Mouse (Mus musculus) left cerebral cortex, postnatal 10 days (tissue): ENCODE measurements around the gene Dhh. TPM values are rescaled to one million over a fixed set of nuclear protein-coding genes. Genes with fewer than 3 reads are reported as not detected.
"Not testable (repeated sequence)": the region's sequence is repeated elsewhere in the genome, so short reads cannot be mapped to it uniquely, and the experiment has no call there.

Source experiments
- DNase-seq, 2 experiments: peaks; one replicate each; pipeline ENCODE4 v3.0.0; 2021 to 2022; ENCODE audit warnings: low spot score in 2 of 2, mixed read lengths in 1 of 2; ENCODE audit errors: extremely low spot score in 1 of 2
- intact Hi-C: fragments of 180-260 bp; cut with DNase I; formaldehyde crosslinking; loops from one replicate; pipeline ENCODE4 v1.15.1; 2025
- total RNA-seq, 2 experiments: library from RNA; stranded (reverse); gene quantifications; 2 replicates each; pipeline ENCODE4 v1.2.3; 2021

The Dhh gene
- under 1 TPM; 0.16 to 0.47 TPM for total RNA-seq

GRCm38 (mm10) chr15:98897928-98898800 lies at the start of gene Dhh:
TSS of gene Dhh (minus strand) at chr15:98898540.
- intact Hi-C loops = no loop called here
- no peak for DNase-seq

DNA sequence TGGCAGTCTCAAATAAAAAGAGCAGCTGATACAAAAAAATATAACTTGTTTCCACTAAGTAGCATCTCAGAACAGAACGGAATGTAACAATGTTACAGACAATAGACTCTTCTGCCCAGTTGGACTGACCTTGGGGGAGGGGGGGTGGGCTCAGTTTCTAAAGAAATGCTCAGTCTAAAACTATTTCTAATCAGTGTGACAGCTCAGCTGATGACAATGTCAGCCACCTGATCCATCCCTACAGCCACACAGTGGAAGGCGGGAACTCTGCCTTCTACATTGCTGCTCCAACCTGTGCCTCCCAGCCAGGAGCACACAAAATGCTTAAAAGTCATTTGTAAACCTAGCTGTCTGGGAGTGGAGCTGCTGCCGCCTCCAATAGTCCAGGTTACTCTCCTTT lies 49.5 kb upstream of the Dhh start:
- DNase-seq = no peak
- intact Hi-C loops = no loop called here

DNA sequence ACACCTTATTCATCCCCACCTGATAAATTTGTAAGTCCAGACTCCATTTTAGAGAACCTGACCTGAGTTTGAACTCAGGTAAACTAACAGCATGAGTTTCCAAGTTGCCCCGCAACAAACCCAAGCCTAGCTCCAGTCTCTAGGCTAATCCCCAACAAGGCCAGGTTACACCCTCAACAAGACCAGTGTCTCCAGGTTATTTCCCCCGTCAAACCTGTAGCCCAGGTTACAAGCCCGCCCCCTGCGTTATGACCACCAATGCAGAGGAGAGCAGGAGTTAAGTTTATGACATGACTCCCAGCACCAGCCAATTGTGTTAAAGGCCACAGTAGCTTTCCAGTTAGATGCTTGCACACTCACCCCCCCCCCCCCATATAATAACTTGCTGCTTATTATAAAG lies 44.8 kb upstream of the Dhh start:
- no peak for DNase-seq
- intact Hi-C loops = no loop called here

DNA sequence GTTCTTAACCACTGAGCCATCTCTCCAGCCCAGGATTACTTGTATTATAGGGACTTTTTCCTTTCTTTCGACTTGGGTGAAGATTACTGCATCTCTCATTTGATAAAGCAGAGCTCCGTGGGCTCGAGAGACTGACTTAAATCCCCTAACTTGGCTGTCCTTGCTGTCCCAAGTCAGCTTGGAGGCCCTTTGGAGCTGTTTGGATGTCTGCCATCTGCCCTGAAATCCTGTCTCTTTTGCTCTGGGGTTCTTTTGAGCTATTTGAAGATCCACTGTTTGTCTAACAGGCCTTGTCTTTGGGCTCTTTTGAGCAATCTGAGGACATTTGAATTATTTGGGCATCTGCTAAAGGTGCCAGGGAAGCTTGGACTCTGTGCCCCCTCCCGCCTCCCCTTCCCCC lies 43.7 kb upstream of the Dhh start:
- intact Hi-C loops = no loop called here
- no peak for DNase-seq

DNA sequence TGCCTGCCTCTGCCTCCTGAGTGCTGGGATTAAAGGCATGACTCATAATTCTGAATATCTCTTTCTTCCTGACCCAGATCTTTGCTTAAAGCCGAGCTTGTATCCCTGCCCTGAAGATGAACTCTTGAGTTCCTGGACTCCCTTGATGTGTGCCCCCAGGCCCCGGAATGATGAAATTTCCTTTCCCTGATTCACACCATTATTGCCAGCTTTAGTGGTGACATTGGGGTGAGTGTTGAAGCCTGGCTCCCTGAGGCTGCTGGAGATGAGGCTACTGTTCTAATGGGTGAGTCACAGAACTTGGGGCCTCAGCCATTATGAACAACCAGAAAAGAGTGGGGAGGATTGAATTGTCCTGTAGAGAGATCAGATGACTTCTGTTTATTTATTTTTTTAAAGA lies 43.2 kb upstream of the Dhh start:
- DNase-seq = no peak
- intact Hi-C loops = no loop called here

- DNase-seq = no peak
- intact Hi-C loops = no loop called here
Observed at GRCm38 (mm10) chr15:98940816-98941215, 42.5 kb upstream of the Dhh start.

DNA sequence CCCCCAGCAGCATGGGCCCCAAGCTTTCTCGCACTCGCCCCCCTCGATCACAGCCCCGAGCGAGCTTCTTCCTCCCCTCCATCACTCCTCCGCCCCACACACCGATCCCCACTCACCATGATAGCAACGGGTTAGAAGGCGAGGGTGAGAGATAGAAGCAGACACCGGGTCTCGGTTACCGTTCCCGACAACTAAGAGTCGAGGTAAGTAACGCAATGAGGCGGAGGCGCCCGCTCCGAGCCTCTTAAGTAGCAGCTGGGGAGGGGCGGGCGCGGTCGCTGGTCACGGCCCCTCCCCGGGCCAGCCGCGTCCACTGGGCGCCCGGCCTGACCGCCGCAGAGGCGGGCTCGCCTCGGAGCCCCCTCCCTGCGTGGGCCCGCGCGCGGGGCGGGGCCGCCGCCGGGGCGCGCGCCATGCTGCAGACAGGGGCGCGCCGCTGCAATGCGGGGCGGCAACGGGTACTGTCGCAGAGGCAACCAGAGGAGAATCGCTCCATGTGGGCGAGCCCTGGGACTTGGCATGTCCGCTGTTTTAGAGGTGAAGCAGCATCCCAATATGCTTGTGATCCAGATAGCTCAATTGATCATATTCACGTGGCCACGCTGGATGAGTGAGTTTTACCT lies 36.0 kb upstream of the Dhh start, which contains the start of gene Tuba1b:
Tuba1b (minus strand) TSS at position 349 of the 623 bp plus-strand sequence.
- intact Hi-C loops = loop anchor here (1.0 to 2.0 kb wide), 2 partner anchors 18 to 58 kb away; partner anchors contain the start of genes Gm49450 and Tuba1a
- DNase-seq = peak; percentile 88 to 96

- DNase-seq = peak; percentile 94 to 98
- intact Hi-C loops = loop anchor here (1.0 to 2.0 kb wide), 2 partner anchors 19 to 58 kb away; partner anchors contain the start of genes Gm49450 and Tuba1a
Observed at GRCm38 (mm10) chr15:98933833-98934216, 35.5 kb upstream of the Dhh start.

- DNase-seq, intact Hi-C loops: not testable (repeated sequence)
Observed at GRCm38 (mm10) chr15:98933004-98933671, 34.8 kb upstream of the Dhh start.

DNA sequence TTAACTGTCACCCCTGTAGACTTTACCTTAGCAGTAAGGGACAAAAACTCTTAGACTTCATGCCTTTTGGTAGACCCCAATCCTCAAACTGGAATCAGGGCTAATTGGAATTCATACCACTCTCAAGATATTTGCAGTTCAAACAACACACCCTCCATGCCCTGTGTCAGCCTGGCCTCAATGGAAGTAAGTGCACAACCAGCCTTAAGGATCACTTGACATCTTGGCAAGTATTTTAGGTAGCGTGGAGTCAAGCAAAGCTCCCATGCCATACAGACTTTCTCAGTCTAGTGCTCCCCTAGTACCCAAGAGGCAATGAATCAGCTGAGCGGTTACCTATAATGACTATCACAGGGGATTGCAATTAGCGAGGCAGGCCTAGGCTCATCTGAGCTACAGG lies 32.7 kb upstream of the Dhh start:
- DNase-seq = no peak
- intact Hi-C loops = no loop called here

GRCm38 (mm10) chr15:98930017-98930734 lies 31.8 kb upstream of the Dhh start:
- intact Hi-C loops = no loop called here
- DNase-seq = no peak

GRCm38 (mm10) chr15:98928598-98929240 lies 30.4 kb upstream of the Dhh start:
- intact Hi-C loops = loop anchor here (1.0 to 5.0 kb wide), 2 partner anchors 36 to 51 kb away; no protein-coding TSS in a partner anchor
- peak; percentile 67 to 76 for DNase-seq

DNA sequence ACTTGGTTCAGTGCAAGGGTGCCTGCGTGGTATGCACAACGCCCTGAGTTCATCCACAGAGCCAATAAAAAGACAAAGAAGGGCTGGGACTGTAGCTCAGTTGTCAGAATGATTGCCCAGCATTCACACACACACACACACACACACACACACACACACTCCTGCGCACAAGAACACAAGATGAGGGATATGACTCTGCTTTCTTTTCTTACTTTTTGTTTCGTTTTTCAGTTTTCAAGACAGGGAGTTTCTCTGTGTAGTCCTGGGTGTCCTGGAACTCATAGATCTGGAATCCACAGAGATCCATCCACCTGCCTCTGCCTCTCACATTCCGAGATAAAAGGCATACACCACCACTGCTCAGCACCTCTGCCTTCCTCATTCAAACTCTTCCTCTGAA lies 29.2 kb upstream of the Dhh start:
- no peak for DNase-seq
- intact Hi-C loops = loop anchor here (5.0 kb wide), 1 partner anchor 50 kb away; no protein-coding TSS in a partner anchor

DNA sequence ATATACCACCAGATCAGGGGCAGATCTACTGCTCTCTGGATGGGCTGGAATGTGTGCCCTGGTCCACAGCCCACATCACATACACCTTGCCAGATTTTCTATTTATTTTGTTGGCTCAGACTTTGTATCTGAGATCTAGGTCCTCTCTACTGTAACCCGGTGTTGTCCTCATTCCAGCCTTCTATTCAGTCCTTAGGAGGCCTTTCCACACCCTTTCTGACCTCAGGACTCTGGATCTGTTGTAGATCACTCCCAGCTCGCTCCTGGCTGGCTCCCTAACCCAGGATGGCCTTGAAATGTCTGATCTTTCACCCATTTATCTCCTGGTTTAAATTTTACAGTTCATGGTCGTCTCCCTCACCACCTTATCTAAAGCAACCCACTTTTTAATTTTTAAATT lies 26.3 kb upstream of the Dhh start:
- no peak for DNase-seq
- intact Hi-C loops = loop anchor here (5.0 kb wide), 1 partner anchor 47 kb away; no protein-coding TSS in a partner anchor

DNA sequence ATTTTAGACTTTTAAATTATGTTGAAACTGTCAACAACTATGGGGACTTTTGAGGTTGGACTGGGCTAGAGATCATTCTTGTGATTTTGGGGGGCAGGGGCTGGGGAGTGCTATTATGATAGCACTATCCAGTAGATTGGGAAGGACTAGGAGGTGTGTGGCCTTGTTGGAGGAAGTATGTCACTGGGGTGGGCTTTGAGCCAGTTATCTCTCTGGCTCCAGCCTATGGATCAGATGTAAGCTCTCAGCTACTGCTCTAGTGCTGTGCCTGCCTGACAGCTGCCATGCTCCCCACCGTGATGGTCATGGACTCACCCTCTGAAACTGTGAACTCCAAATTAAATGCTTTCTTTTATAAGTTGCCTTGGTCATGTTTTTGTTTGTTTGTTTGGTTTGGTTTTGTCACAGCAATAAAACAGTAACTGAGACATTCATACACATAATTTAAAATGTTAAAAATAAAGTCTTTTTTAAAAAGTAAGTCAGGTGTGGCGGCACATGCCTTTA lies 24.7 kb upstream of the Dhh start:
- DNase-seq = no peak
- intact Hi-C loops = no loop called here

DNA sequence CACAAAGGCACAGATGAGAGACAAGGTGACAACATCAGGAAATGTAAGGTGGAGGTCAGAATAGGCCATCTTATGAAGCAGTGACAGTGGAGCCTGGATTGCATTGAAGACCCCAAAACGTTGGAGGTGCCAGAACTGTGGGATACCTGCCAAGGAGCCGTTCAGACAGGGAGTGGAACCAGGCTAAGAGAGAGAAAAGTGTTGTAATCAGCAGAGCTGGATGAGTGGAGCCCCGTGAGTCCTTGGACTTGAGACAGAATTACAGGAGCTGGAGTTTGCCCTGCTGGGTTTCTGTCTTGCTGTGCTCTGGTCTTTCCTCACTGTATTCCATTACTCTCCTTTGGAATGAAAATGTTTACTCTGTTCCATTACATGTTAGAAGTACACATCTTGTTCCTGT lies 24.2 kb upstream of the Dhh start:
- no peak for DNase-seq
- intact Hi-C loops = no loop called here

- DNase-seq = no peak
Observed at GRCm38 (mm10) chr15:98921510-98921909, 23.2 kb upstream of the Dhh start.

GRCm38 (mm10) chr15:98918499-98918895 lies 20.2 kb upstream of the Dhh start:
- DNase-seq, intact Hi-C loops: not testable (repeated sequence)

More at GRCm38 (mm10) chr15:98921510-98921909, 23.2 kb upstream of the Dhh start:
- intact Hi-C loops = no loop called here
